Mouse (Mus musculus) limb, embryonic 12.5 days (tissue): ENCODE results near the gene Nmu. TPM values are rescaled to one million over a fixed set of nuclear protein-coding genes. Genes with fewer than 3 reads are reported as not detected.
A peak's percentile ranks its signal among the peaks of the same experiment; 100 is the strongest.

Source experiments
- ATAC-seq: fragments of 200-750 bp; cut with Nextera tagmentation; 2 replicates; pipeline ENCODE4 v1.8.0; 2017; ENCODE audit warnings: low read depth, moderate TSS enrichment; ENCODE audit not compliant: insufficient number of reproducible peaks, insufficient read depth, low FRiP score, low TSS enrichment
- H3K27ac ChIP-seq: fragments of 300-500 bp; sonication (generic); 2 replicates; pipeline ENCODE4 v1.5.1; 2016; ENCODE audit warnings: mild to moderate bottlenecking, moderate library complexity
- H3K27me3 ChIP-seq: fragments of 300-500 bp; sonication (generic); 2 replicates; pipeline ENCODE4 v1.6.1; 2016; ENCODE audit warnings: mild to moderate bottlenecking, moderate library complexity
- H3K36me3 ChIP-seq: fragments of 300-500 bp; sonication (generic); 2 replicates; pipeline ENCODE4 v1.6.1; 2016; ENCODE audit warnings: mild to moderate bottlenecking, moderate library complexity
- H3K4me1 ChIP-seq: fragments of 300-500 bp; sonication (generic); replicated peaks from 2 replicates; pipeline ENCODE4 v1.6.1; 2016
- H3K4me2 ChIP-seq: fragments of 300-500 bp; sonication (generic); 2 replicates; pipeline ENCODE4 v1.6.1; 2016; ENCODE audit warnings: mild to moderate bottlenecking, moderate library complexity
- H3K4me3 ChIP-seq: fragments of 300-500 bp; sonication (generic); replicated peaks from 2 replicates; pipeline ENCODE4 v1.5.1; 2016; ENCODE audit warnings: mild to moderate bottlenecking
- H3K9ac ChIP-seq: fragments of 300-500 bp; sonication (generic); replicated peaks from 2 replicates; pipeline ENCODE4 v1.6.1; 2016; ENCODE audit warnings: mild to moderate bottlenecking, moderate library complexity
- H3K9me3 ChIP-seq: fragments of 300-500 bp; sonication (generic); 2 replicates; pipeline ENCODE4 v1.6.1; 2016; ENCODE audit warnings: mild to moderate bottlenecking, moderate library complexity
- WGBS: fragments of 180-500 bp; shearing (Covaris S2); methylation state at CpG from one replicate; pipeline ENCODE4 v1.1.7; 2016; 5-methylcytosine and 5-hydroxymethylcytosine counted together
- polyA plus RNA-seq: library from polyadenylated mRNA; unstranded; fragments of >200 nt; fragmentation: Nextera tagmentation; extraction: Ambion mirVana; gene quantifications from 2 replicates; pipeline ENCODE4 v1.2.1, GENCODE M21; 2016

Nmu gene
- 0.43 and 0.81 TPM in 2 replicates for polyA plus RNA-seq

DNA sequence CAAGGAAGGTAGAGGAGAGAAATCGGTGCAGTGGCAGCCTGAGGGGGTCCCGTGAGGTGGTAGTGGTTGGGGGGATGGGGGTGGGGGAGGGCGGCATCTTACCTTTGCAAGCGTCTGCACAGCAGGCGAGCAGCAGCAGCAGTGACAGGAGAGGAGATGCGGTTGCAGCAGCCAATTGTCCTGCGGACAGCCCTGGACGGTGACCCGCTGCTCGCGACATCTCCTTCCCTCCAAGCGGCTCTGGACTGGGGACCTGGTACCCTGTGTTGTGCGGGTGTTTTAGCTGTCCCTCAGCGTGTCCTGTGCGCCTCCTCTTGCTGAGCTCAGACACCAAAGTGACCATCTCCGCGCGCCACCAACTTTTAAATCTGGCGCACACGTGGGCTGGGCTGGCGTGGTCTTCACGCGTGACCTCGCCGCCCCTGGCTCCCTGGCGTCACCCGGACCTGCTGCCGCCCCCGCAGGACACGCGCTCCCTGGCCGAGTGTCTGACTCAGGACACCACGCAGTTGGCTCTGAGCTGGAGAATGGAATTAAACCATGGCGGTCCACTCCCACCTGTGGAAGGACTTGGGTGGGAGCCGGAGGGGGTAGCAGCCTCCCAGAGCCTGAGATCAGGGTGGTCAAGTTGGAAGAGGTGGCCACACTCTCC is at the start of gene Nmu:
Gene Nmu (minus strand): TSS at position 336 of the 652 bp plus-strand sequence.
- Histone ChIP-seq H3K27me3 (peaks cover 39% of the 10 kb centered on the region), H3K4me1 (peaks cover 18% of the 10 kb centered on the region), H3K4me3 (peak within 1 kb of the TSS; percentile 41), H3K9me3 (no peaks in the 10 kb centered on the region), H3K4me2 (peak within 1 kb of the TSS; percentile 82), H3K27ac (no peak within 1 kb of the TSS), H3K36me3 (no peaks in the 10 kb centered on the region), H3K9ac (peak within 1 kb of the TSS; percentile 45; the same call in 1 of the 2 replicates)
- ATAC-seq, result no peak
- 7% methylated on average over 35 of the region's 35 CpGs for WGBS

DNA sequence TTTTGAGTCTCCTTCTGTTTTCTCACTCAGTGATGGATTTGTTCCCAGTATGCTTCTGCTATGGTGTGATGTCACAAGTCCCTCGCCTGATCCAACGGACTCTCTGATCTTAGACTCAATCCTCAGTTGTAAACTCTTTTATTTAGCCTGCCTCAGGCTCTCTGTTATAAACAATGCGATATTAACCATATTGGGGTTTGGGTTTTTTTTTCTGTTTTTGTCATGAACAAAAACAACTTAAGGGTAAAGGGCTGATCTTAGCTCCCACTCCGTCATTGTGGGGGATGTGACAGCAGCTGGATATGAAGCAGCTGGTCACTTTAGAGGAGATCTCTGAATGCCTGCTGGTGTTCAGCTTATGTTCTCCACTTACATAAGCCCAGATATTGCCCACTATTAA is 48.1 kb upstream of the Nmu start:
- 72% methylated on average over 4 of the region's 4 CpGs for WGBS
- Histone ChIP-seq H3K4me1 (no peaks in the 10 kb centered on the region), H3K36me3 (no peaks in the 10 kb centered on the region), H3K27ac (no peak overlapping the region), H3K4me2 (no peak overlapping the region), H3K4me3 (no peak overlapping the region), H3K9me3 (no peaks in the 10 kb centered on the region), H3K9ac (no peak overlapping the region), H3K27me3 (no peaks in the 10 kb centered on the region)
- no peak for ATAC-seq

DNA sequence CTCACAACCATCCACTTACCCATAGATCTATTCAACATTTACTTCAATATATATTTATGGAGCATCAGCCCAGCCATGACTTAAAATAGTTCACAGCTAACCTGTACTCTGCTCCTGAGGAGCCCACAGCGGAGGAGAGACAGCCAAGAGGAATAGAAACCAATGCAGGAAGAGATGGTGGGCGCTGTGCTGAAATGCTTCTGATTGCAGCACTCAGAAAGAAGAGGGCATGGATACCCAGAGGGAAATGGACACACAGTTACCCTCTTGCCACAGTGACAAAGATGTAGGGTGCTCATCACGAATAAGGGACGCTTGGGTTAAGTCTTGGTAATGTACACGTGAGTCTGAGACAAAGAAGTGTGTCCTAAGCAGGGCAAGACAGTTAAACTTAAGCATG is 30.8 kb upstream of the Nmu start:
- H3K36me3 ChIP-seq, result no peaks in the 10 kb centered on the region
- ATAC-seq, result no peak
- no peak overlapping the region for H3K27ac ChIP-seq
- H3K4me3 ChIP-seq, result no peak overlapping the region
- no peak overlapping the region for H3K4me2 ChIP-seq
- no peaks in the 10 kb centered on the region for H3K27me3 ChIP-seq
- no peaks in the 10 kb centered on the region for H3K9me3 ChIP-seq
- no peak overlapping the region for H3K9ac ChIP-seq
- WGBS, result 91% methylated on average over 5 of the region's 5 CpGs
- H3K4me1 ChIP-seq, result no peaks in the 10 kb centered on the region

DNA sequence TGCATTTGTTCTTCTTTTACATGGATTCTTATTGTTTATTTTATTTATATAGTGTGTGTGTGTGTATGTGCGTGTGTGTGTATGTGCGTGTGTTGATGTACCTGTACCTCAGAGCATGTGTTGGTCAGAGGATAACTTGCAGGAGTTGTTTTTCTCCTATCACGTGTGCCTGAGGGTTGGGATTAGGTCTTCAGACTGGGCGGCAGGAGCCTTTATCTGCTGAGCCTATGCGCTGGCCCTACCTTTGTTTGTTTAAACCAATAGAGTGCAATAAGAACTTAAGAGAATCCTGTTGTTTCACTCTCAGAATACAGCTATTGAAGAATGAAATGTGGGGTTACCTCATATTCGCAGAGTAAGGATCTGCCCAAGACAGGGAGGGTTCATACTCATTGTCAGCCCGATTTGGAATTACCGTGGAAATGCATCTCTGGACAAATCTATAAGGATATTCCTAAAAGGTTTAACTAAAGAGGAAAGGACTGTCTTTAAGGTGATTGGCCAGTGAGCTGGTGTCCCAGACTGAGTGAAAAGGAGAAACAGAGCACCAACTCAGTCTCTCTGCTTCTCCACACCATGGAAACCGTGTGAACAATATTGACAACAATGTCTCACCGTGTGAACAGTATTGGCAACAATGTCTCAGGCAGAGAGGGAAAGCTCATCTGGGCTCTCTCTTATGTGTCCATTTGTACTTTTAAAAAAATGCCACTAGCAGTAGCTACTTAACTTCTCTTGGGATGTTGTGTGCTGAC is 25.6 kb upstream of the Nmu start:
- no peaks in the 10 kb centered on the region for H3K36me3 ChIP-seq
- H3K27me3 ChIP-seq, result no peaks in the 10 kb centered on the region
- WGBS, result 88% methylated on average over 10 of the region's 10 CpGs
- no peak overlapping the region for H3K27ac ChIP-seq
- no peaks in the 10 kb centered on the region for H3K9me3 ChIP-seq
- no peak overlapping the region for H3K4me2 ChIP-seq
- H3K4me1 ChIP-seq, result no peaks in the 10 kb centered on the region
- no peak for ATAC-seq
- no peak overlapping the region for H3K4me3 ChIP-seq
- H3K9ac ChIP-seq, result no peak overlapping the region

DNA sequence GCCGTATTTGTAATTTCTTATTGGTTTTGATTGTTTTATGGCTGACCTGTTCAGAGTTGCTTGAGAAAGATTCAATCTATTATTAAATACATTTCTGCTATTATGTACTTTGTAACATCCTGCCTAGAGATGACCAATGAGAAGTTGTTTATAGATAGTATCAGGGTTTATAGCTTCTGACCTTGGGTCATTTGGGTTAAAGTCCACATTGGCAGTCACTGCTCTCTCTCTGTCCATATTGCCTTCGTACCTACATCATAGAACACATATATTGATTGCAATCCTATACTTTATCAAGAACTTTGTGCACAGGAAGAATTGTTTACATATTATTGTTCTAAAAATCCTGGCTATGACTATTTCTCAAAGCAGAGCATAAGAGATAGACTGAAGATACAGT is 24.9 kb upstream of the Nmu start:
- Histone ChIP-seq H3K4me1 (no peaks in the 10 kb centered on the region), H3K27me3 (no peaks in the 10 kb centered on the region), H3K4me3 (no peak overlapping the region), H3K4me2 (no peak overlapping the region), H3K9me3 (no peaks in the 10 kb centered on the region), H3K27ac (no peak overlapping the region), H3K36me3 (no peaks in the 10 kb centered on the region), H3K9ac (no peak overlapping the region)
- no peak for ATAC-seq
- 87% methylated on average over 2 of the region's 2 CpGs for WGBS

DNA sequence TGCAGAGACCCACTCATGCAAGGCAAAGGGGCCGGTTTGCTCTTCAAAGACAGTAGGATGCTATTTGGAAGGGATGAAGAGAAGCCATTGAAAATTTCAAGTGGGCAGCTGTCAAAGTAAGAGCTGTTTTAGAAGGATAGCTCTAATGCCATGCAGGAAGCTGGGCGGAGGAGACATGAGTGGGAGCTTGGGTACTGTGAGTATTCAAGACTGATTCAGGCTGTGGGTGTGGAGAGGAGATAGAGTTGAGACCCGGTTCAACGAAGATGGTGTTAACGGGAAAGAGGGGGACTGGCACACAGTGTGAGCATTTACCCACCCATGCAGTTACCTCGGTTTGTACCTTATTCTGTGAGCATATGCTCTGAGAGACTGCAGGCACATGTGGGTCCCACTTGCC is 20.1 kb upstream of the Nmu start:
- no peak for ATAC-seq
- H3K36me3 ChIP-seq, result no peaks in the 10 kb centered on the region
- H3K4me2 ChIP-seq, result no peak overlapping the region
- H3K4me1 ChIP-seq, result no peaks in the 10 kb centered on the region
- no peaks in the 10 kb centered on the region for H3K9me3 ChIP-seq
- no peak overlapping the region for H3K9ac ChIP-seq
- no peak overlapping the region for H3K27ac ChIP-seq
- no peaks in the 10 kb centered on the region for H3K27me3 ChIP-seq
- H3K4me3 ChIP-seq, result no peak overlapping the region
- WGBS, result 89% methylated on average over 6 of the region's 6 CpGs

DNA sequence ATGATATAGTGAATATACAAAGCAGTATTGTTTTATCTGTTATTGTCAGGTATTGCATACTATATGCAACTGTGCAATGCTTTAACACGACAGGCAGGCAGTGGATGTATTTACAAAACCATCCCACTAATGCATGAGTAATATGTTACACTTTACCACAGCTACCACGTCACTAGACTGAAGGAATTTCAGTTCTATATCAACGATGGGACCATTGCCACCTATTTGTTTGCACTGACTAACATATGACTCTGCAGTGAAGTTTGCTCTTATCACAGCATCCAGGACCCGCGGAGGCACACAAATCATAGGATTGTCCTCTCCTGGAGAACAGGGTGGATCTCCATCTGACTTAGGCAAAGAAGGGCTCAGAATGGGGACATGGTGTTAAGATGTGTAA is 18.2 kb upstream of the Nmu start:
- Histone ChIP-seq H3K4me2 (no peak overlapping the region), H3K9me3 (no peaks in the 10 kb centered on the region), H3K4me3 (no peak overlapping the region), H3K27me3 (no peaks in the 10 kb centered on the region), H3K4me1 (no peaks in the 10 kb centered on the region), H3K9ac (no peak overlapping the region), H3K36me3 (no peaks in the 10 kb centered on the region), H3K27ac (no peak overlapping the region)
- 90% methylated on average over 5 of the region's 5 CpGs for WGBS
- ATAC-seq, result no peak

DNA sequence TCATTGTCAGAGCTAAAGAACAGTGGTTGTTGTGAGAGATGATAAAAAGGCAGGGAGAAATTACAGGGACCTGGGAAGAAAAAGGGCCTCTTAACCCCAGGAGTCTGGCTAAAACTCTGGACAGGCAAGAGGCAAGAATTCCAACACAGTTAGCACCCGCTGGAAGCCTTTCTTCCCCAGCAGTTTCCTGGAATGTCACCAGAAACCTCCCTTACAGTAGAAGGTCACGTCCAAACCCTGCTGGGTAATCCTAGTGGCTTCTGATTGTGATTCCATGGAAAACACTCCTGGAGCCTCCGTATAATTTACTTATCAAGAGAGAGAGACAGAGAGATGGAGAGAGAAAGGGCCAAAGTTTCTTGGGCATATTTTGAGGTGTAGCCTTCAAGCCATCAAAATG is 15.6 kb upstream of the Nmu start:
- ATAC-seq, result no peak
- WGBS, result 54% methylated on average over 3 of the region's 3 CpGs
- H3K4me2 ChIP-seq, result no peak overlapping the region
- H3K27me3 ChIP-seq, result no peaks in the 10 kb centered on the region
- H3K4me1 ChIP-seq, result no peaks in the 10 kb centered on the region
- H3K9me3 ChIP-seq, result no peaks in the 10 kb centered on the region
- H3K4me3 ChIP-seq, result no peak overlapping the region
- no peak overlapping the region for H3K27ac ChIP-seq
- H3K9ac ChIP-seq, result no peak overlapping the region
- no peaks in the 10 kb centered on the region for H3K36me3 ChIP-seq

DNA sequence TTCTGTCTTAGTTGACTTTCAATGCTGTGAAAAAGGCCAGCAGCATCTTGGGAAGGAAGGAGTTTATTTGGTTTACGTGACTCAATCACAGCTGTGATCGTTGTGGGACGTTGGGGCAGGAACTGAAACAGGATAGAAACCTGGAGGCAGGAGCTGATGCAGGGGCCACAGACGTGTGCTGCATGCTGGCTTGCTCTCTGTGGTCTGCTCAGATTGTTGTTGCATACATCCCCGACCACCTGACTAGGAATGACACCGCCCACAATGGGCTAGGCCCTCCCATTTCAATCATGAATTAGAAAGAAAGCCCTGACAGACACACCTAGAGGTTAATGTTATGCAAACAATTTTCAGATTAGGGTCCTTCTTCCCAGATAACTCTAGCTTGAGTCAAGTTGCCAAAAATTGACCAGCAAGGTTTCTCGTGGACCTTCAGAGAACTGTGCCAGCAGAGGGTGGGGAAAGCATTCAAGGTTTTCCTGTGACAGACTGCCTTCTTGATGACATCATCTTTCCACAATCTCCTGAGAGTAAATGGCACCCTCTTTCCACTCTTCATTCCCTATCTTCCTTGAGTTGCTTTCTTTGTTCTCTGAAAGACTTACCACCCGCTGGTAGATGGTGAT is 5.7 kb upstream of the Nmu start:
- Histone ChIP-seq H3K27me3 (peaks cover 11% of the 10 kb centered on the region), H3K9ac (no peak overlapping the region)
- no peak for ATAC-seq

DNA sequence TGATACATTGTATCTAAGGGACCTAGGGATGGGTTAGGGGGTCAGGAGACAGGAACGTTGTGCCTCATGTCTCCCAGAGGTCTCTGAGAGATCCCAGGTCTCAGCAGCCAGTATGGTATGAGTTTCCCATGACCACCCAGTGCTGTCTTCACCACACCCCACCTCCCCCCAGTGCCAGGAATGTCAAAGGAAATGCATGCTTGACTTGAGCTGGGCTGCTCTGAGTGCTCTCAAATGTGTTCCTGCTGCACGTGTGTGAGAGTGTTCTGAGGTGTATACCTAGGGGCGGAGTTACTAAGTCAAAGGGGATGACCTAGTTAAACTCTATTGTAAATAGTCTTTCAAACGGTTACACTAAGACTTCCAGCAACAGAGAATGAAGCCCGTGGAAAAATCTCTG is 1.8 kb upstream of the Nmu start:
- H3K27me3 ChIP-seq, result peaks cover 39% of the 10 kb centered on the region
- 61% methylated on average over 5 of the region's 5 CpGs for WGBS
- H3K9me3 ChIP-seq, result no peaks in the 10 kb centered on the region
- H3K4me2 ChIP-seq, result no peak overlapping the region
- H3K36me3 ChIP-seq, result no peaks in the 10 kb centered on the region
- ATAC-seq, result no peak
- no peak overlapping the region for H3K4me3 ChIP-seq
- H3K4me1 ChIP-seq, result peaks cover 18% of the 10 kb centered on the region
- H3K27ac ChIP-seq, result no peak overlapping the region
- H3K9ac ChIP-seq, result no peak overlapping the region

More for the DNA sequence above, 5.7 kb upstream of the Nmu start:
- peaks cover 8% of the 10 kb centered on the region for H3K4me1 ChIP-seq
- H3K36me3 ChIP-seq, result no peaks in the 10 kb centered on the region
- H3K4me2 ChIP-seq, result no peak overlapping the region
- H3K9me3 ChIP-seq, result no peaks in the 10 kb centered on the region
- H3K4me3 ChIP-seq, result no peak overlapping the region
- WGBS, result 72% methylated on average over 8 of the region's 8 CpGs
- no peak overlapping the region for H3K27ac ChIP-seq

DNA sequence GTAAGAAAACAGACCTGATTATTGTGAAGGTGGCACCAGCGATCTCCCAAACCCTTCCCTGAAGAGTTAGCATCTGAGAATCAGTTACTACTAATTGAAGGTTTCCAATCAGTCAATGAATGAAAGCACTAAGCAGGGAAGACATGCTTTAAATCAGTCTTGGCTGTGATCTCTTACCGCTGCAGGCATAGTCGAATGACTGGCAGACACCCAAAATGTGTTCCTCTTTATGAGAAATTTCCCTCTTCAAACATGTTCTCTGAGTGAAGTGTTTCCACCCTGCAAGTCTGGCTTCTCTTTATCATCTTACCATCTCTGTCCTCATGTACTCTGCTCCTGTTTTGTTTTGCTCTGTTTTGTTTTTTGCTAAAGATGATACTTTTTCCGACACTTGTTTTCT is 2.8 kb downstream of the Nmu start:
- H3K36me3 ChIP-seq, result no peaks in the 10 kb centered on the region
- H3K4me1 ChIP-seq, result peaks cover 10% of the 10 kb centered on the region
- ATAC-seq, result no peak
- no peak overlapping the region for H3K4me2 ChIP-seq
- H3K4me3 ChIP-seq, result no peak overlapping the region
- peaks cover 39% of the 10 kb centered on the region for H3K27me3 ChIP-seq
- H3K9me3 ChIP-seq, result no peaks in the 10 kb centered on the region
- 89% methylated on average over 4 of the region's 4 CpGs for WGBS
- H3K9ac ChIP-seq, result no peak overlapping the region
- H3K27ac ChIP-seq, result no peak overlapping the region
